Mouse (Mus musculus) right cerebral cortex, postnatal 36 days (tissue): ENCODE measurements around the gene Mnx1.
"Not testable (repeated sequence)": the region's sequence is repeated elsewhere in the genome, so short reads cannot be mapped to it uniquely, and the experiment has no call there.

Experiments used
- DNase-seq, 2 experiments: peaks; one replicate each; pipeline ENCODE4 v3.0.0; 2022; ENCODE audit warnings: low spot score in 2 of 2, mixed read lengths in 1 of 2

The Mnx1 gene

DNA sequence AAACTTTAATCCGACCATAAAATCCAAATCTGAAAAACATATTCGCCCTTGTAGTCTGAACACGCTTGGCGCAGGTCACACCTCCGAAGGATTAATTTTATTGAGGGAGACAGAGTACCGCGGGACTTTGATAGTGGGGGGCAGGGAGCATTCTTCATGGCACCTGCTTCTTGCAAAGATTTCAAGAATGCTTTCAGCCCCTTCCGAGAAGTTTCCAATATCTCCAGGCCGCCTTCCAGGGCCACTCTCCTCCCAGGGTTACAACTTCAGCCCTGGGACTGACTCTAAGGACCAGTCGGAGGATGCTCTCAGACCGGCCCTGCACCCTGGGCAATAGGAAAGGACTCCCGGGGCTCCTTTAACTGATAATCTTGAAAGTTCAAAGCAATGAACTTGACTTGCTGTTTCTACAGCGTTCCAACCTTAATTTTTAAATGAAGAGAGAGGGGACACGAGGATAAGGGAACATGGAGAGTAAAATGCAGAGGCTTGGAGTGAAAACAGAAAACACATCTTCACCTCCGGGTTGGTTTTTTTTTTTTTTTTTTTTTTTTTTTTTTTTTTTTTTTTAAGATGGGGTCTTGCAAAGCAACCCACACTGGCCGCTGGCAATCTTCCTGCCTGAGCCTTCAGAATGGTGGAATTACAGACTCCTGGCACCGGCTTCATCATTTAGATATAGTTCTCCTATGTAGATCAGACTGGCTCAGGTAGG lies 9.8 kb downstream of the Mnx1 start:
- DNase-seq: no peak

DNA sequence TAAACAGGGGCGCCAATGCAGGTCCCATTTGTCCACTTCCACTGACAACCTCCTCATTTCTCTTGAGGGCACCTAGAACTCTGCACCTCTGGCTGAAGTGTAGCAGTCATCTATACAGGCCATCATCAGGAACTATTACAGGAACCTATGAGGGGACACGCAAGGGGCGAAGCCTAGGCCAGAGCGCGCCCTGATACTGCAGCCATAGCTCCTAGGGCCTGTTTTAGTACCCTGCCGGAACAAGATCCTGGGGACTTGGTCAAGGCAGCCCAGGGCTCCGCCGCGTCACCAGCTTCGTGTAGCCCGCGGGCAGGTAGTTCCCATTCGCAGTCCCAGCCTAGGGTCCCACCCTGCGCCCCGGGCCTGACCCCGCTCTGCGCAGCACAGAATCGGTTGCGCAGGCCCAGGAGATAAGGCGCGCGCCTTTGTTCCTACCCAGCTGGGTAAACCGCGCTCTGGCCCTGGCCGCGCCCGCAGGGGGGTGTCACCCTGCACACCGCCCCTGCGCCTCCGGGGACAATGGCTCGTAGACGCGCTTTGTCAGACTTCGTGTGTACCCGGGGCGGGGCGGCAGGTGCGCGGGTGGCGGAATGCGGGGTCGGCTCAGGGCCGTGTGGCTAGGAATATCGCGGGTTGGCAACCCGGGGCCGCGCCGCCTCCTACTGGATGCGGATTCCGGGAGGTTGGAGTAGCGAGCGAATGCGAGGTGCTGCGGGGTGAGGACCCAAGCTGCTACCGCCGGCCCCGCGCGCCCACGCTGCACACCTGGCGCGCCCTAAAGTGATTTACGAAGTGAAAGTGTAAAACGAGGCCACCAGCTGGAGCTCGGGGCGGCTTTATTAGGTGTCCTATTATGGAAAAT lies 10.6 kb downstream of the Mnx1 start:
- no peak for DNase-seq

- DNase-seq: no peak
Measured at GRCm38 (mm10) chr5:29462943-29463686, 15.2 kb downstream of the Mnx1 start.

GRCm38 (mm10) chr5:29456895-29457656 lies 21.2 kb downstream of the Mnx1 start:
- DNase-seq: no peak

DNA sequence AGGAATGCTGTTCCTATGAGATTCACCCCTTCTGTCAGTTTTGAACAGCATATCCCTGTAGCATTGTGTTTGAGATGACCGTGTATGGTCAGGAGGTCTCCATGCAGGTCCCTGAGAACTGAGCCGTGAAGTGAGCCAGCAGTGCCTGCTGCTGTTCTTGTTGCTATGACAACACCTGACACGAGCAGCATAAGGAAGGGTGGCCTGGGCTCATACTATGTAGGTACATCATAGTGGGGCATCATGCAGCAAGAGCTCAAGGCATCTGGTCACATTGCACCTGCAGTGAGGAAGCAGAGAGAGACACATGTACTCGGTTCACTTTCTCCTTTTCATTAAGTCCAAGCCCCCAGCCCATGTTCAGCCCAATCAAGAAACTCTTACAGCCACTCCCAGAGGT lies 25.9 kb downstream of the Mnx1 start:
- DNase-seq: no peak

- no peak for DNase-seq
Measured at GRCm38 (mm10) chr5:29445275-29445674, 33.0 kb downstream of the Mnx1 start.

DNA sequence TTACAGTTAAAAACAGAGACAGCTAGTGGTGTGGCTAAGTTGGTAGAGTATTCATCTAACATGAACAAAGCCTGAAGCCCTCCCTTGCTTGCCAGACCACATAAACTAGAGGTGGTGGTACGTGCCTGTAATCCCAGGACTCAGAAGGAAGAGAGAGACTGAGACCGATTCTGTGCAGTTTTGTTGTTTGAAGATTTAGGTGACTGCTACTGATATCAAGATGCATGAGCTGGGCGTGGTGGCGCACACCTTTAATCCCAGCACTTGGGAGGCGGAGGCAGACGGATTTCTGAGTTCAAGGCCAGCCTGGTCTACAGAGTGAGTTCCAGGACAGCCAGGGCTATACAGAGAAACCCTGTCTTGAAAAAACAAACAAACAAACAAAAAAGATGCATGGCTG lies 41.5 kb downstream of the Mnx1 start:
- not testable (repeated sequence) for DNase-seq

GRCm38 (mm10) chr5:29435491-29435890 lies 42.8 kb downstream of the Mnx1 start:
- no peak for DNase-seq

GRCm38 (mm10) chr5:29434872-29435358 lies 43.4 kb downstream of the Mnx1 start:
- peak in 1 of 2 experiments; percentile 5 for DNase-seq

- peak; percentile 86 to 88 for DNase-seq
Measured at GRCm38 (mm10) chr5:29434228-29434871, 43.9 kb downstream of the Mnx1 start, which contains the start of gene Nom1. TSS of gene Nom1 (plus strand) at chr5:29434664.

DNA sequence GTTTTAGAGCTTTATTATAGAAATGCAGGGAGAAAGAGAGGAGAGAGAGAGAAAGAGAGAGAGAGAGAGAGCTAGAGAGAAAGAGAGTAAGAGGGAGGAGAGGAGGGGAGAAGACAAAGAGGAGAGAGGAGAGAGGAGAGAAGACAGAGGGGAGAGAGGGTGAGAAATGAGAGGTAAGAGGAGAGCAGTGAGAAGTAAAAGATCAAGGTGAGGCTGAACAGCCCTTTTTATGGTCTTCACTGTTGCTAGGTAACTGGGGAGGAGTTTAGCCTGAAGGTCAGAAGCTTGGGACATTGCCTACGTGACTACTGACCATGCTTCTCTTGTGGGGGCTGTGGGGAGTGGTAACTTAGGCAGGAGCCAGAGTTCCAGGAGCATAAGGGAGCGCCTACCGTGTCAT lies 54.9 kb downstream of the Mnx1 start:
- DNase-seq: not testable (repeated sequence)
